In the genomic region with DNA sequence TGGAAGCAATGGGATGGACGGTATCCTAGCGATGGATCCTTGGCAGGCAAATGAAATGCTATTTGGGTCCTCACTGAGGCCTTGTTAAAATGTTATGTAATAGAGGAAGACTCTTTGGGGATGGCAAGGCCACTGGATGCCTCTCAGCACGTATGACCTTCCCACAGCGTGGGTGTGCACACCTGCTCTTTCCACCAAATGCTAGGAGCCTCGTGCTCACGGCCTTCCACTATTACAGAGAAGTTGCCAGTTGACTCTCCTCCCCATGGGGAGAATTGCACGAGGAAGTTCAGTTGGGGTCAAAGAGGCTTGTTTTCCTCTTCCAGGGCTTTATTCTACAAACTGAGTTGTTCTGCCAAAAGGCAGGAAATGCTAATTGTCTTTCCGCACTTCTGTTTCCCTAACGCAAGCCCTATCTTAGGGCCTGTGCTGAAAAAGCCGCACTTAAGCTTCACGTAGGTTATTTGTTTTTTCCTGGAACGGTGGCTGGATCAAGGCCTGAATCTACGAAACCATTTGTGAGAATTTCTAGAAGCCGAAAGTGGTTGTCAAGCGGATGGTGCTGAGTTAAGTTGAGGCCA, we compare ENCODE assay signal across 22 mouse cellular contexts. TPM values are rescaled to one million over a fixed set of nuclear protein-coding genes. Genes with fewer than 3 reads are reported as not detected.
DNase-seq lines count a peak whose midpoint lies in the region; ATAC-seq and TF ChIP-seq lines count a peak whose summit lies in the region.
"Had no signal": no experiment of that assay in that cellular context is flagged by ENCODE, and none has a peak within 500 bp of the region (broad histone marks: within the 10 kb centered on the region; RNA-seq: fewer than 3 reads in every experiment).

No protein-coding gene starts in this region.

- intact Hi-C loops in gastrocnemius, adult 2 months (cut with DNase I), result loop anchor here (5.0 kb wide), 3 partner anchors 41 to 356 kb away; no protein-coding TSS in a partner anchor

- 80% methylated on average over 15 of the region's 15 CpGs for WGBS in kidney, embryonic 14.5 days
- 64% methylated on average over 15 of the region's 15 CpGs for WGBS in liver, embryonic 15.5 days (ENCODE audit: insufficient replicate concordance)

- H3K4me2 ChIP-seq in kidney, embryonic 14.5 days (replicated peaks; ENCODE audit: low read depth, low read length), result no peak overlapping the region
- no peak overlapping the region for H3K4me2 ChIP-seq in liver, embryonic 15.5 days
- H3K4me2 ChIP-seq: embryonic facial prominence, embryonic 13.5 days; hindbrain, embryonic 14.5 days; lung, embryonic 15.5 days; neural tube, embryonic 13.5 days had no signal

- DNase-seq in gastrocnemius, adult 2 months, result peak; percentile 23
- no peak for DNase-seq in gastrocnemius, adult 18-20 months (ENCODE audit: low spot score)
- peak; percentile 27 for DNase-seq in kidney, adult 18-20 months
- DNase-seq in liver, result no peak
- DNase-seq in kidney, postnatal 14 days, result peak; percentile 52
- DNase-seq in left cerebral cortex, adult 9 months (ENCODE audit: low spot score in 2 of 2), result no peak
- DNase-seq: adrenal gland, postnatal 10 days; cerebellum, adult 11 months; cerebellum, postnatal 14 days; layer of hippocampus, postnatal 36 days; midbrain, embryonic 14.5 days; thymus, adult 18-20 months had no signal

- no peak overlapping the region for H3K4me3 ChIP-seq in gastrocnemius, adult 2 months
- no peak overlapping the region for H3K4me3 ChIP-seq in kidney, embryonic 14.5 days (ENCODE audit: low read length)
- no peak overlapping the region for H3K4me3 ChIP-seq in liver, embryonic 15.5 days (replicated peaks)
- H3K4me3 ChIP-seq: embryonic facial prominence, embryonic 13.5 days; lung, embryonic 15.5 days; megakaryocyte, embryonic 14.5 days; neural tube, embryonic 13.5 days had no signal

- H3K36me3 ChIP-seq in kidney, embryonic 14.5 days (ENCODE audit: control insufficient read depth, insufficient read depth, low read length), result no peaks in the 10 kb centered on the region
- H3K36me3 ChIP-seq in liver, embryonic 15.5 days (replicated peaks), result no peaks in the 10 kb centered on the region
- H3K36me3 ChIP-seq: embryonic facial prominence, embryonic 13.5 days; lung, embryonic 15.5 days; neural tube, embryonic 13.5 days had no signal

- TF ChIP-seq CTCF in gastrocnemius, adult 2 months (IDR thresholded peaks at IDR 0.05), result no peak

- ATAC-seq in kidney, embryonic 14.5 days (ENCODE audit: low FRiP score, low TSS enrichment), result no peak
- ATAC-seq in liver, embryonic 15.5 days (ENCODE audit: insufficient read depth), result 0 out of 2 replicates have a peak, but pooled peaks have one; percentile 8
- ATAC-seq: CD4-positive, CD25-positive, alpha-beta regulatory T cell, adult 4 months; forebrain, embryonic 14.5 days; Patski had no signal

- peaks cover 8% of the 10 kb centered on the region for H3K4me1 ChIP-seq in kidney, embryonic 14.5 days (ENCODE audit: control insufficient read depth, insufficient read depth, low read length)
- H3K4me1 ChIP-seq in liver, embryonic 15.5 days (replicated peaks), result peaks cover 11% of the 10 kb centered on the region

- no peak overlapping the region for H3K9ac ChIP-seq in kidney, embryonic 14.5 days (ENCODE audit: low read depth, low read length)
- no peak overlapping the region for H3K9ac ChIP-seq in liver, embryonic 15.5 days
- H3K9ac ChIP-seq: embryonic facial prominence, embryonic 13.5 days; hindbrain, embryonic 14.5 days; lung, embryonic 15.5 days; neural tube, embryonic 13.5 days had no signal

- no peaks in the 10 kb centered on the region for H3K9me3 ChIP-seq in kidney, embryonic 14.5 days (ENCODE audit: control insufficient read depth, low read length)
- no peaks in the 10 kb centered on the region for H3K9me3 ChIP-seq in liver, embryonic 15.5 days (replicated peaks)
- H3K9me3 ChIP-seq: embryonic facial prominence, embryonic 13.5 days; lung, embryonic 15.5 days; megakaryocyte, embryonic 14.5 days; neural tube, embryonic 13.5 days had no signal

- H3K27me3 ChIP-seq in kidney, embryonic 14.5 days (ENCODE audit: control insufficient read depth, insufficient read depth, low read length), result no peaks in the 10 kb centered on the region
- H3K27me3 ChIP-seq in liver, embryonic 15.5 days, result no peaks in the 10 kb centered on the region
- H3K27me3 ChIP-seq: embryonic facial prominence, embryonic 13.5 days; lung, embryonic 15.5 days; neural tube, embryonic 13.5 days; Patski had no signal

- H3K27ac ChIP-seq in gastrocnemius, adult 2 months, result peak overlapping the region; percentile 59
- H3K27ac ChIP-seq in kidney, embryonic 14.5 days (ENCODE audit: low read depth, low read length), result no peak overlapping the region
- H3K27ac ChIP-seq in liver, embryonic 15.5 days (replicated peaks), result no peak overlapping the region
- H3K27ac ChIP-seq: embryonic facial prominence, embryonic 13.5 days; hindbrain, embryonic 14.5 days; lung, embryonic 15.5 days; neural tube, embryonic 13.5 days had no signal

RNA-seq across cellular contexts. Expression of gene Hmcn1, which starts 43.3 kb away (rescaled TPM):
- 1 to 10 TPM; 5.0 to 5.8 TPM for total RNA-seq in gastrocnemius, adult 2 months (2021)
- total RNA-seq in gastrocnemius, adult 18-20 months (2021), result 1 to 10 TPM; 4.8 to 6.9 TPM
- polyA plus RNA-seq in kidney, embryonic 14.5 days (2014; fragmentation: Nextera tagmentation; extraction: Ambion mirVana), result 34.0 and 40.2 TPM in 2 replicates
- 1.7 and 2.0 TPM in 2 replicates for polyA plus RNA-seq in liver, embryonic 15.5 days (2015; fragmentation: Nextera tagmentation; extraction: Ambion mirVana)
- polyA plus RNA-seq: CD4-positive, CD25-positive, alpha-beta regulatory T cell, adult 4 months had no signal

Comparison
In these comparisons a context has a peak if more than half of its experiments do, and no peak if none do; other contexts are left out.
1. DNase-seq: peak in gastrocnemius, adult 2 months (single experiment), kidney, adult 18-20 months (single experiment) and kidney, postnatal 14 days (single experiment); none in gastrocnemius, adult 18-20 months (single experiment), liver (single experiment) and left cerebral cortex, adult 9 months (0 of 2).